Mouse (Mus musculus): ENCODE measurements around the gene Sult2a3. TPM values are rescaled to one million over a fixed set of nuclear protein-coding genes. Genes with fewer than 3 reads are reported as not detected.
"Not testable (repeated sequence)": the region's sequence is repeated elsewhere in the genome, so short reads cannot be mapped to it uniquely, and the experiment has no call there.

The Sult2a3 gene
- total RNA-seq (2014; rRNA removed): not detected in 2 replicates
- not detected in 2 replicates for polyA plus RNA-seq (2015; fragmentation: Nextera tagmentation; extraction: Ambion mirVana)

DNA sequence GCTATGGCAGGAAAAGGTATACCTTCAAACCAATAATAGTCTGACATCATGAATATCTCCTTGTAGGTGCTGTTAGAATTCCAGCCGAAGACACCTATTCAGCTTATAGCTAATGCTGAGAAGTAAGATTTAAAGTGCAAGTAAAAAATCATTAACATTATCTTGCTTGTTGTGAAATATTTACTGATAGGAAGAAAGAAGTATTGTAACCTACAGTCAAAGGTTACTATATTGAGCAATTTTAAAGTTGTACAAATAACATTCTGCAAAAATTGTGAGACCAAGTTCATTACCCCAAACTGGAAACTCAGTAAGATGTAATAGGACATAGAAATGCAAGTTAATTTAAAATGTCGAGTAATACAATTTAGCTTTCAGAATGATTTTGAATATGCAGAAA, at the start of gene Sult2a3:
TSS of gene Sult2a3 (minus strand) at position 101 of the 400 bp plus-strand sequence.
- TF ChIP-seq CTCF (IDR thresholded peaks at IDR 0.05; ENCODE audit: low read depth): no peak
- Histone ChIP-seq H3K4me2 (ENCODE audit: low read depth) (no peak within 1 kb of the TSS), H3K36me3 (ENCODE audit: insufficient read depth) (no peaks in the 10 kb centered on the region), H3K4me3 (ENCODE audit: low read depth, low read length) (no peak within 1 kb of the TSS), H3K9me3 (ENCODE audit: low read length) (0 out of 2 replicates have a peak, but pooled peaks cover 5% of the 10 kb centered on the region), H3K27me3 (ENCODE audit: insufficient read depth, low read length) (no peaks in the 10 kb centered on the region), H3K4me1 (ENCODE audit: insufficient read depth) (no peaks in the 10 kb centered on the region), H3K9ac (no peak within 1 kb of the TSS), H3K27ac (ENCODE audit: low read depth, low read length) (no peak within 1 kb of the TSS)
- no peak for DNase-seq
- no peak for ATAC-seq
- 96% methylated on average over 2 of the region's 2 CpGs for WGBS

- DNase-seq: no peak
- H3K4me3 ChIP-seq (ENCODE audit: low read depth, low read length): no peak overlapping the region
- no peaks in the 10 kb centered on the region for H3K36me3 ChIP-seq (ENCODE audit: insufficient read depth)
- H3K9me3 ChIP-seq (ENCODE audit: low read length): 0 out of 2 replicates have a peak, but pooled peaks cover 5% of the 10 kb centered on the region
- TF ChIP-seq CTCF (IDR thresholded peaks at IDR 0.05; ENCODE audit: low read depth): no peak
- whole genome bisulfite sequencing: 77% methylated on average over 2 of the region's 2 CpGs
- H3K27me3 ChIP-seq (ENCODE audit: insufficient read depth, low read length): no peaks in the 10 kb centered on the region
- H3K9ac ChIP-seq: no peak overlapping the region
- no peak overlapping the region for H3K27ac ChIP-seq (ENCODE audit: low read depth, low read length)
- no peaks in the 10 kb centered on the region for H3K4me1 ChIP-seq (ENCODE audit: insufficient read depth)
- no peak overlapping the region for H3K4me2 ChIP-seq (ENCODE audit: low read depth)
- no peak for ATAC-seq
These were observed 2.4 kb downstream of the Sult2a3 start for GRCm38 (mm10) chr7:14120436-14120835.

DNA sequence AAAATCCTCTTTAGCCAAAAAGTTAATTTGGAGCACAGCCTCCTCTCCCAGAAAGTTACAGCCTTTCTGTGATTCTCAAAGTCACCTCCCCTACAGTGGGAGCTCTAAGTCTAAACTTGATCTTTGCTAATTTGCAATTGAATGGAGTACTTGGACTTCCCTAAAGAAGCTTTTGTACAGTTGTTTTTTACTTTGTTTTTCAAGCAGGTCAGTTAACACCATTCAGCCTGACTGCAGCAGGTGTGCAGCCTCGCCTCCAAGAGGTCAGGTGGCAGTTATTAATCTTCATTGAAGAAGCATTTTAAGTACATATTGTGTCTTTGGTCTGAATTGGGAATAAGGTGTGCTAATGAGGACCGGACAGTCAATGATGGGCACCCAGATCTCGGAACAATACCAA, 3.0 kb downstream of the Sult2a3 start:
- H3K4me1 ChIP-seq (ENCODE audit: insufficient read depth); H3K36me3 ChIP-seq (ENCODE audit: insufficient read depth); H3K9ac ChIP-seq; H3K27ac ChIP-seq (ENCODE audit: low read depth, low read length); H3K4me2 ChIP-seq (ENCODE audit: low read depth); DNase-seq; H3K27me3 ChIP-seq (ENCODE audit: insufficient read depth, low read length); H3K4me3 ChIP-seq (ENCODE audit: low read depth, low read length); H3K9me3 ChIP-seq (ENCODE audit: low read length); ATAC-seq: not testable (repeated sequence)
- 61% methylated on average over 3 of the region's 3 CpGs for WGBS

GRCm38 (mm10) chr7:14116761-14117160, 6.1 kb downstream of the Sult2a3 start:
- ATAC-seq (no peak), DNase-seq (no peak)
- Histone ChIP-seq H3K9ac (no peak overlapping the region), H3K36me3 (ENCODE audit: insufficient read depth) (no peaks in the 10 kb centered on the region), H3K4me2 (ENCODE audit: low read depth) (no peak overlapping the region), H3K9me3 (ENCODE audit: low read length) (0 out of 2 replicates have a peak, but pooled peaks cover 3% of the 10 kb centered on the region), H3K27ac (ENCODE audit: low read depth, low read length) (no peak overlapping the region), H3K4me3 (ENCODE audit: low read depth, low read length) (no peak overlapping the region), H3K4me1 (ENCODE audit: insufficient read depth) (no peaks in the 10 kb centered on the region), H3K27me3 (ENCODE audit: insufficient read depth, low read length) (no peaks in the 10 kb centered on the region)
- no peak for TF ChIP-seq CTCF (IDR thresholded peaks at IDR 0.05; ENCODE audit: low read depth)
- 28% methylated on average over 1 of the region's 1 CpGs for WGBS

DNA sequence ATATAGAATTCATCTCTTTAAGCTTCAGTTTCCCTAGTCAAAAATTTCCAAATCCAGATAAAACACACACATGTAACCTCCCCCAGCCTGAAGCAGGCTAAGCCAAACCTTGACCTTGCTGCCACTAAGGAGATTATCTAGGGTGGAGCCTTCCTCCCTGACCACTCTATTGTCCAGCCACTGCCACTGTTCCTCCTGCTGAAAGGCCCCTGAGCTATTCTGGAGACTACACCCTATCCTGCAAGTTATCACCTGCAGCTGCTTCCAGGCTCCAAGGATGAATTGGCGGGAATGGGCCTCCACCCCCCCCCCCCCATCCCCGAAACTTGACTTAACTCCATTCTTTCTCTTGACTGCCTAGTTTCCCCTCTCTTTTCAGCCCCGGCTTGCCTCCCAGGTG, 8.4 kb downstream of the Sult2a3 start:
- DNase-seq; H3K27ac ChIP-seq (ENCODE audit: low read depth, low read length); H3K4me1 ChIP-seq (ENCODE audit: insufficient read depth); H3K4me2 ChIP-seq (ENCODE audit: low read depth); H3K9me3 ChIP-seq (ENCODE audit: low read length); H3K27me3 ChIP-seq (ENCODE audit: insufficient read depth, low read length); ATAC-seq; H3K4me3 ChIP-seq (ENCODE audit: low read depth, low read length); H3K36me3 ChIP-seq (ENCODE audit: insufficient read depth); H3K9ac ChIP-seq: not testable (repeated sequence)
- 46% methylated on average over 3 of the region's 3 CpGs for WGBS

DNA sequence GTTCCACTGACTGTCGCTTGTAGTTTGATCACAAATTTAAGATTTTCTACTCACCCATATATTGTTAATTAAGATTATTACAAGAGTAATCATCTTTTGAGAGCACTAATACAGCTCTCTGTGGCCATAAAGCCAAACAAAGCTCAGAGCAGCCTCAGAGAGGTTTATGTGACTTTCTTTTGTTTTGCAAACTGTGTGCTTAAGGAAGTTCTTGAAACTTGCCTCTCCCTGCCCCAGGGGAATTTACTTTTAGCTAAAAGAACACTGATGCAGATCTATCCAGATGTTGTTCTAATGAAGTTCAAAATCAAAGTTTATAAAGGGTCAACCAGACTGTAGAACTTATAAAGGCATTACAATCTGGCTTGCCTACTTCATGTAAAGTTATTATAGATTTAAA, 75.0 kb downstream of the Sult2a3 start:
- not testable (repeated sequence) for H3K27ac ChIP-seq (ENCODE audit: low read depth, low read length); H3K4me2 ChIP-seq (ENCODE audit: low read depth); H3K4me1 ChIP-seq (ENCODE audit: insufficient read depth); H3K4me3 ChIP-seq (ENCODE audit: low read depth, low read length); DNase-seq; H3K9me3 ChIP-seq (ENCODE audit: low read length); H3K27me3 ChIP-seq (ENCODE audit: insufficient read depth, low read length); H3K36me3 ChIP-seq (ENCODE audit: insufficient read depth); ATAC-seq; H3K9ac ChIP-seq
- 64% methylated on average over 1 of the region's 1 CpGs for WGBS

DNA sequence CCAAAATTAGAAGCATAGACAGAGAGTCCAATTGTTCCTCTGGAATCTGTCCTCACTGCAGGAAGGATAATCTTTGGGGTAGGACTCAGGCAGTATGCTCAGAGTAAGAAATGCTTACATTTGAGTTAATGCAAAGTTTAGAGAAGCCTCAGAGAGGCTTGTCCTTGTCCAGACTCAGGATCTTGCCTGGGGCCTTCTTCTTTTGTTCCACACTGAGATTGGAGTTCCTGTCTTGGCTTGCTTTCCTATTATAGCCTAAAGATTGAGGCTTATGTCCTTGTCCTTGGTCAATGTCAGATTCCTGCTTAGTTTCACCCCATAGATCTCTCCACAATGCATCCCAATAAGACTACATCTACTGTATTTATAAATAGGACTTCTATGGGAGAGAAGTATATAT, 92.0 kb downstream of the Sult2a3 start:
- H3K9me3 ChIP-seq (ENCODE audit: low read length); H3K27ac ChIP-seq (ENCODE audit: low read depth, low read length); H3K9ac ChIP-seq; DNase-seq; ATAC-seq; H3K36me3 ChIP-seq (ENCODE audit: insufficient read depth); H3K4me3 ChIP-seq (ENCODE audit: low read depth, low read length); H3K4me1 ChIP-seq (ENCODE audit: insufficient read depth); H3K27me3 ChIP-seq (ENCODE audit: insufficient read depth, low read length); H3K4me2 ChIP-seq (ENCODE audit: low read depth): not testable (repeated sequence)

Other genes starting within 250 kb of the Sult2a3 start
- not detected in 2 replicates for gene Sult2a4, start 133.4 kb downstream of the Sult2a3 start, total RNA-seq (2014; rRNA removed)
- not detected in 2 replicates for gene Sult2a4, start 133.4 kb downstream of the Sult2a3 start, polyA plus RNA-seq (2015; fragmentation: Nextera tagmentation; extraction: Ambion mirVana)
- not detected in 2 replicates for gene Sult2a6, start 131.8 kb upstream of the Sult2a3 start, total RNA-seq (2014; rRNA removed)
- gene Sult2a6, start 131.8 kb upstream of the Sult2a3 start, polyA plus RNA-seq (2015; fragmentation: Nextera tagmentation; extraction: Ambion mirVana): not detected in 2 replicates
- not detected in 2 replicates for gene Obox8, start 210.5 kb upstream of the Sult2a3 start, total RNA-seq (2014; rRNA removed)
- gene Obox8, start 210.5 kb upstream of the Sult2a3 start, polyA plus RNA-seq (2015; fragmentation: Nextera tagmentation; extraction: Ambion mirVana): not detected in 2 replicates

All from forebrain, postnatal 0 days (tissue).